8 mouse cellular contexts compared by ENCODE assay signal in genomic region chr16:26106041-26106617, GRCm38 (mm10). TPM values are rescaled to one million over a fixed set of nuclear protein-coding genes. Genes with fewer than 3 reads are reported as not detected.
DNase-seq lines count a peak whose midpoint lies in the region; ATAC-seq lines count a peak whose summit lies in the region.

No protein-coding gene starts in this region.

- ATAC-seq in kidney, embryonic 14.5 days (ENCODE audit: low FRiP score, low TSS enrichment): peak; percentile 53
- ATAC-seq in midbrain, embryonic 14.5 days (ENCODE audit: low FRiP score, low TSS enrichment): peak; percentile 18; the same call in 1 of the 2 replicates

- no peaks in the 10 kb centered on the region for H3K27me3 ChIP-seq in kidney, embryonic 14.5 days (ENCODE audit: control insufficient read depth, insufficient read depth, low read length)
- H3K27me3 ChIP-seq in midbrain, embryonic 14.5 days (ENCODE audit: control insufficient read depth, insufficient read depth, low read length): peaks cover 25% of the 10 kb centered on the region

- H3K9ac ChIP-seq in kidney, embryonic 14.5 days (ENCODE audit: low read depth, low read length): peak overlapping the region; percentile 74
- H3K9ac ChIP-seq in midbrain, embryonic 14.5 days (replicated peaks; ENCODE audit: low read length): peak overlapping the region; percentile 69

- peak; percentile 13 for DNase-seq in ovary, postnatal 14 days (ENCODE audit: low spot score)
- DNase-seq in ovary, adult 18-20 months (ENCODE audit: low spot score): no peak
- peak; percentile 83 for DNase-seq in forelimb bud, embryonic 11.5 days (ENCODE audit: low read depth, low spot score)
- peak; percentile 51 for DNase-seq in midbrain, embryonic 14.5 days
- no peak for DNase-seq in frontal cortex, postnatal 36 days (ENCODE audit: low spot score in 2 of 2)
- no peak for DNase-seq in adrenal gland, adult 18-20 months (ENCODE audit: low spot score in 2 of 2)
- DNase-seq in testis, postnatal 14 days (ENCODE audit: low spot score): no peak

- peak overlapping the region; percentile 63; the same call in 1 of the 2 replicates for H3K27ac ChIP-seq in kidney, embryonic 14.5 days (ENCODE audit: low read depth, low read length)
- H3K27ac ChIP-seq in midbrain, embryonic 14.5 days (replicated peaks; ENCODE audit: low read depth, low read length): no peak overlapping the region; the same call in 1 of the 2 replicates

- H3K4me1 ChIP-seq in kidney, embryonic 14.5 days (ENCODE audit: control insufficient read depth, insufficient read depth, low read length): peaks cover 5% of the 10 kb centered on the region; the same call in 1 of the 2 replicates
- H3K4me1 ChIP-seq in midbrain, embryonic 14.5 days (ENCODE audit: control insufficient read depth, insufficient read depth, low read length): 0 out of 2 replicates have a peak, but pooled peaks cover 11% of the 10 kb centered on the region

- H3K4me3 ChIP-seq in kidney, embryonic 14.5 days (ENCODE audit: low read length): peak overlapping the region; percentile 56
- H3K4me3 ChIP-seq in midbrain, embryonic 14.5 days (replicated peaks; ENCODE audit: low read depth, low read length): peak overlapping the region; percentile 66

- no peaks in the 10 kb centered on the region for H3K36me3 ChIP-seq in kidney, embryonic 14.5 days (ENCODE audit: control insufficient read depth, insufficient read depth, low read length)
- H3K36me3 ChIP-seq in midbrain, embryonic 14.5 days (ENCODE audit: control insufficient read depth, insufficient read depth, low read length): no peaks in the 10 kb centered on the region

- 7% methylated on average over 5 of the region's 5 CpGs for WGBS in kidney, embryonic 14.5 days
- 17% methylated on average over 5 of the region's 5 CpGs for WGBS in midbrain, embryonic 14.5 days

- peak overlapping the region; percentile 88 for H3K4me2 ChIP-seq in kidney, embryonic 14.5 days (replicated peaks; ENCODE audit: low read depth, low read length)
- H3K4me2 ChIP-seq in midbrain, embryonic 14.5 days (ENCODE audit: low read length): peak overlapping the region; percentile 85

- H3K9me3 ChIP-seq in kidney, embryonic 14.5 days (ENCODE audit: control insufficient read depth, low read length): no peaks in the 10 kb centered on the region
- no peaks in the 10 kb centered on the region for H3K9me3 ChIP-seq in midbrain, embryonic 14.5 days (ENCODE audit: control insufficient read depth, low read length)

RNA-seq across cellular contexts. Expression of gene P3h2, which starts 0.5 kb away (rescaled TPM):
- 4.5 and 9.5 TPM in 2 replicates for polyA plus RNA-seq in kidney, embryonic 14.5 days (2014; fragmentation: Nextera tagmentation; extraction: Ambion mirVana)
- polyA plus RNA-seq in midbrain, embryonic 14.5 days (2014; fragmentation: Nextera tagmentation; extraction: Ambion mirVana): 0.35 and 0.38 TPM in 2 replicates
- 10 to 100 TPM in 1 of 2 experiments, 1 to 10 TPM in 1; 6.7 to 11.0 TPM for total RNA-seq in adrenal gland, adult 18-20 months (2021)

Comparison
In these comparisons a context has a peak if more than half of its experiments do, and no peak if none do; other contexts are left out.
1. DNase-seq: peak in ovary, postnatal 14 days (single experiment), forelimb bud, embryonic 11.5 days (single experiment) and midbrain, embryonic 14.5 days (single experiment); none in ovary, adult 18-20 months (single experiment), frontal cortex, postnatal 36 days (0 of 2), adrenal gland, adult 18-20 months (0 of 2) and testis, postnatal 14 days (single experiment).